Mouse (Mus musculus): ENCODE measurements at regions not wholly inside any gene's neighbourhood (a gene's known extent, or its start where the extent isn't known, plus 50 kb on each side); places are given as distances from the start of the nearest gene placed in this dataset.

DNA sequence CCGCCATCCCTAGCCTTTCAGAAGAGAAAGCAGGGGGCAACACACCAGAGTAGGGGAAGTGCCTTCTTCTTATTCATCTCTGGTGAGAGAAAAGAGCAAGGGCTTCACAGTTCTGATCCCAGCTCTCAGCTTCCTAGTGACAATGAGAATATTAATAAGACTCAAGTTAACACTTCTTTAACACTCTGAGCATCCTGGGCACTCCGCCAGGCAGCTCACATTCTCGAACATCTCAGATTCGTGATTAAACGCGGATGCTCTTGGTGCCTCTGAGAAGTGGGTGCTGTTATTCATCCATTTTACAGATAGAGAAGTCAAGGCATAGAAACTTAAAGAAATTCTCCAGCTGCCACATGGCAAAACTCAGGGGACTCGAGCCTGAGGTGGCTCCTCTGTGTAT lies 237.1 kb downstream of the Rps15a start:
- no peak for ATAC-seq (ENCODE audit: extremely low read depth, insufficient number of reproducible peaks, low FRiP score, low TSS enrichment)
- no peak overlapping the region for H3K27ac ChIP-seq (replicated peaks)
- H3K9ac ChIP-seq: no peak overlapping the region
- H3K27me3 ChIP-seq (replicated peaks): peaks cover 4% of the 10 kb centered on the region; the same call in 1 of the 2 replicates
- H3K4me1 ChIP-seq: 0 out of 2 replicates have a peak, but pooled peaks cover 3% of the 10 kb centered on the region
- 56% methylated on average over 7 of the region's 7 CpGs for WGBS
- H3K9me3 ChIP-seq: no peaks in the 10 kb centered on the region
- no peaks in the 10 kb centered on the region for H3K36me3 ChIP-seq
- H3K4me3 ChIP-seq: no peak overlapping the region
- H3K4me2 ChIP-seq: no peak overlapping the region

DNA sequence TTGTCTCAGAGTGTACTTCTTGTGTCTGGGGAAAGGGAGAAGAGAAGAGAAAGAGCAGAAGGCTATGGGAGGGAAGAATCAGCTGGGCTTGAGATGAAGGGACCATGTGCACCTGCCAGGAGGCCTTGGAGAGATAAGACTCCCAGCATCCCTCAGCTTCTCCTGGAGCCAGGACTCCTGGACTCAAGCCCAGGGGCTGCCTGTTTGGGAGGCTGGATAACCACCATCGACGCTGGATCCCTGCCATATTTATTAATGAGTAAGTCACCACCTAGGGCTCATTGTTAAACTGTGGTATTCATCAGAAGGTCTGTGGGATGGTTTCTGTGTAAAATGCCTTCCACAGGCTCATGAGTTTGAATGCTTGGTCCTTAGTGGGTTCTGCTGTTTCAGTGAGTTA lies 240.7 kb downstream of the Rps15a start:
- no peak overlapping the region for H3K27ac ChIP-seq (replicated peaks)
- no peaks in the 10 kb centered on the region for H3K4me1 ChIP-seq
- H3K9ac ChIP-seq: no peak overlapping the region
- 87% methylated on average over 2 of the region's 2 CpGs for WGBS
- no peak overlapping the region for H3K4me2 ChIP-seq
- H3K9me3 ChIP-seq: no peaks in the 10 kb centered on the region
- H3K27me3 ChIP-seq (replicated peaks): peaks cover 8% of the 10 kb centered on the region; the same call in 1 of the 2 replicates
- H3K4me3 ChIP-seq: no peak overlapping the region
- H3K36me3 ChIP-seq: no peaks in the 10 kb centered on the region
- no peak for ATAC-seq (ENCODE audit: extremely low read depth, insufficient number of reproducible peaks, low FRiP score, low TSS enrichment)

DNA sequence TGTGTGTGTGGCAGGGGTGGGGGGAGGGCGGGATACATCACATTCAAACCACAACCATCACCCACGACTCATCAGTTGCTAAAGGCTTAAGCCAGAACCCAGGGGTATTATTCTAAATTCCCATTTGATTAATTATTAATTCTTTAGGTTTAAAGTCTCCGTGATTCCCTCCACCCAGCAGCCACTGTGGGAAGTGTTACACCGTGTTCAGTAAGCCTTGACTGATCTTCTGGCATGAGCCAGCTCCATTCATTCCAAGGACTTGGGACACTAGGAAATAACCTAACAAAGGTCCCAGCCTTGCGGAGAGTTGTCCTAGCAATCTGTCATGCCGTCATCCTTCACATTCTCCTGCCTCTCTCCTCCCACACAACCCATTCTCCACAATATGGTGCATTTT lies 256.6 kb downstream of the Rps15a start:
- no peak for ATAC-seq (ENCODE audit: extremely low read depth, insufficient number of reproducible peaks, low FRiP score, low TSS enrichment)
- WGBS: 68% methylated on average over 6 of the region's 6 CpGs
- H3K4me3 ChIP-seq: no peak overlapping the region
- no peak overlapping the region for H3K4me2 ChIP-seq
- H3K27me3 ChIP-seq (replicated peaks): no peaks in the 10 kb centered on the region
- no peaks in the 10 kb centered on the region for H3K36me3 ChIP-seq
- H3K4me1 ChIP-seq: peaks cover 5% of the 10 kb centered on the region; the same call in 1 of the 2 replicates
- H3K27ac ChIP-seq (replicated peaks): no peak overlapping the region
- no peak overlapping the region for H3K9ac ChIP-seq
- H3K9me3 ChIP-seq: no peaks in the 10 kb centered on the region

DNA sequence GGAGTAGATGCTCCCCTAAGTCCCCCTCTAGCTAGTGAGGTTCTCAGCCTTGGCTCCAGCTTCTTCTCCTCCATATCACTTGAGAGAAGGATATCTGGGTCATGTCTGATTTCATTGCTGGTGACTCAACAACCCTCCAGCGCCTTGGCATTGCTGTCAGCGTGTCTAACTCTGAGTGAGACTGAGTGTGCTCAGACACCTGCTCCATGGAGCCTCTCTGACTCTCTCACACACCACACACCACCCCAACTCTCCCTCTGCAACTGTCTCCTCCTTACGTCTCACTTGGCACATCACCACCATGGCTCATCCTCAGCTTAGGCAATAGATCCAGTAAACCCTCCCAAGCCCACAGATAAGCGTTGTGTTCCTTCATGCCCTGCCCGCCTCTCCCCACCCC lies 260.0 kb downstream of the Rps15a start:
- no peaks in the 10 kb centered on the region for H3K9me3 ChIP-seq

DNA sequence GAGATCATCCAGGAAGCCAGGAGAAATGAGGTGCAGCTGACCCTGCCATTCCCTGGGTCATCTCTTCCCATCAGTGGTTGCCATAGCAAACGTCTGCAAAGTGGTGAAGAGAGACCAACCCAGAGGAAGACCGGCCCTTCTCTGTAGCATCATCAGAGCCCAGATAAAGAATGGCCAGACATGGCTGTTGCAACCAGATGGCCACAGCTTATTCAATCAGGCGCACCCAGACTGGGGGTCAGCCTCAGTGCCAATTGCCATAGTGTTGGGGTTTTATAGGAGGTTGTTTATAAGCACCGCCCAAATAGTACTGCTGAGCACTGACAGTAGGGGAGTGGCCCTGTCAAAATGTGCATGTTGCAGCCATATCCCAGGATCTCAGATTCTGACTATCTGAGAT lies 262.3 kb downstream of the Rps15a start:
- H3K4me1 ChIP-seq: peaks cover 18% of the 10 kb centered on the region
- H3K9me3 ChIP-seq: no peaks in the 10 kb centered on the region
- 60% methylated on average over 4 of the region's 4 CpGs for WGBS
- H3K4me2 ChIP-seq: no peak overlapping the region
- H3K27me3 ChIP-seq (replicated peaks): no peaks in the 10 kb centered on the region
- ATAC-seq (ENCODE audit: extremely low read depth, insufficient number of reproducible peaks, low FRiP score, low TSS enrichment): no peak
- H3K4me3 ChIP-seq: no peak overlapping the region
- no peak overlapping the region for H3K9ac ChIP-seq
- no peaks in the 10 kb centered on the region for H3K36me3 ChIP-seq
- no peak overlapping the region for H3K27ac ChIP-seq (replicated peaks)

More for the DNA sequence above, 260.0 kb downstream of the Rps15a start:
- Histone ChIP-seq H3K9ac (no peak overlapping the region), H3K27me3 (replicated peaks) (no peaks in the 10 kb centered on the region), H3K4me2 (no peak overlapping the region), H3K27ac (replicated peaks) (no peak overlapping the region), H3K4me1 (peaks cover 9% of the 10 kb centered on the region), H3K4me3 (no peak overlapping the region), H3K36me3 (no peaks in the 10 kb centered on the region)
- no peak for ATAC-seq (ENCODE audit: extremely low read depth, insufficient number of reproducible peaks, low FRiP score, low TSS enrichment)
- 58% methylated on average over 5 of the region's 5 CpGs for WGBS

DNA sequence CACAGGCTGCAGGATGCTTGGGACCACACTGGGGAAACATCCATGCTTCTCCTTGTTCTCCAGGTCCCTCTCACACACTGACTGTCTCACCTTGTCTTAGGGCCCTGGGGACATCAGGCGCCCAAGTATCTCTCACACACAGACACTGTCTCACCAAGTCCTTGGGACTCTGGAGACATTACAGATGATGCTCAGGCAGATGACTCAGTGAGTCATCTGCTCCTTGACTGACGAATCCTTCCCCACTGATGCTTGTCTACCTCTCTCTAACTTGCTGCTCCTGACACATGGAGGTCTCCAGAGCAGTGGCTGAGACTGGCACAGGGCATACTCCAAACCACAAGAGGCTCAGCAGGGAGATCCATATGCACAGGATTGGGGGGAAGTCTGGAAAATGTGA lies 263.1 kb downstream of the Rps15a start:
- H3K9me3 ChIP-seq: no peaks in the 10 kb centered on the region
- no peaks in the 10 kb centered on the region for H3K36me3 ChIP-seq
- no peak overlapping the region for H3K4me2 ChIP-seq
- no peak overlapping the region for H3K27ac ChIP-seq (replicated peaks)
- no peak overlapping the region for H3K9ac ChIP-seq
- H3K4me3 ChIP-seq: no peak overlapping the region
- peaks cover 18% of the 10 kb centered on the region for H3K4me1 ChIP-seq
- H3K27me3 ChIP-seq (replicated peaks): no peaks in the 10 kb centered on the region
- no peak for ATAC-seq (ENCODE audit: extremely low read depth, insufficient number of reproducible peaks, low FRiP score, low TSS enrichment)
- 69% methylated on average over 2 of the region's 2 CpGs for WGBS

DNA sequence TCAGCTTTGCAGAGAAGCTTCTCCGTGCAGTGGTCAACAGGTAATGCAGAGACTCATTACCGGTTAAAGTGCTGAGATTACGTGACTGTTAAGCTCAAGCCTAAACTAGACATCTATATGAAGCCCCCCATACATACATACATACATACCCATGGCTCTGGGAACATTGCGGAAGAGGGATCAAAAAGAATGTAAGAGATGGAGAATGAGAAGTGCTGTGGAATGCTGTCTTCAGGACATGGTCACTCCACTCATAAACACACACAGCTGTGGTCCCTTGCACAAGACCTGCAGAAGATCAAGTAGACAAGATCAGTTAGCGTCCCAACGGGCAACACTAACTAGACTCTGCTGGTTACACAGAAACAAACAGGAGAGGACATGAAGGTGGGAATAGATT lies 265.2 kb downstream of the Rps15a start:
- Histone ChIP-seq H3K27ac (replicated peaks) (no peak overlapping the region), H3K4me1 (peaks cover 12% of the 10 kb centered on the region), H3K4me3 (no peak overlapping the region), H3K27me3 (replicated peaks) (no peaks in the 10 kb centered on the region), H3K9ac (no peak overlapping the region), H3K4me2 (no peak overlapping the region), H3K36me3 (no peaks in the 10 kb centered on the region), H3K9me3 (no peaks in the 10 kb centered on the region)
- no peak for ATAC-seq (ENCODE audit: extremely low read depth, insufficient number of reproducible peaks, low FRiP score, low TSS enrichment)
- 87% methylated on average over 6 of the region's 6 CpGs for WGBS

DNA sequence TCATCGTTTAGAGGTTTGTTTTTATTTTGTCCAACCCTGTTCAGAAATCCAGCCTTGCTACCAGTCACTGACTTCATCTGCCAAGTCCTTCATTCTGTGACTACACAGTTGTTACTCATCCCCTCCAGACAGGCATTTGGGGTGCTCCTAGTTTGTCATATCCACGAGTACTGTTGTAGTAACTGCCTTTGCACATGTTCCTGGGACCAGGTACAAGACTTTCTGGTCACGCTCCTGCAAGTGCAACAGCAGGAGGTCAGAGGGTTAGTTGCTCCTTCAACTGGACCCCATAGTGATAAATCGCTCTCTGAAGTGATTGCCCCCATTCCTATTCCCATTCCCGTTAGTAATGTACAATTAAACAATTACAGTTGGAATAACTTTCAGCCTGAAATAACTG lies 269.9 kb downstream of the Rps15a start:
- Histone ChIP-seq H3K27ac (replicated peaks) (no peak overlapping the region), H3K9me3 (no peaks in the 10 kb centered on the region), H3K4me1 (peaks cover 8% of the 10 kb centered on the region), H3K4me2 (no peak overlapping the region), H3K36me3 (no peaks in the 10 kb centered on the region), H3K27me3 (replicated peaks) (no peaks in the 10 kb centered on the region), H3K9ac (no peak overlapping the region), H3K4me3 (no peak overlapping the region)
- WGBS: 69% methylated on average over 5 of the region's 5 CpGs
- ATAC-seq (ENCODE audit: extremely low read depth, insufficient number of reproducible peaks, low FRiP score, low TSS enrichment): no peak

DNA sequence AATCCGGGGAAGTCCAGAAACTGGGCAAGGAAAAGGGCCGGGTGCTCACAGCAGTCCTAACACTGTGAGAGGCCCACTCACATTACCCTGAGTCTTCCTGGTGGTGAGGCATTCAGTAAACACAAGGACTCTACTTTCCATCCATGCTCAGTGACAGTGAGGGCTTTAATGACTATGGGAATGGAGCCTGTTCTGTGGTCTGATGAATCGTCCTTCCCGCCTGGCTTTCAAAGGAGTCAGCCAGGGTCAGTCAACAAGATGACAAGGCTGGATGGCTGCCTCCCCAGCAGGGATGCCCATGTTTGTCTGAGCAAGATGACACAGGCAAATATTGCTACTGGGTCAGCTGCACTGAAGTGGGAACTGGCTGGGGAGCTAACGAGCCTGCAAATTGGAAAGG lies 273.2 kb downstream of the Rps15a start:
- 53% methylated on average over 5 of the region's 5 CpGs for WGBS
- Histone ChIP-seq H3K36me3 (no peaks in the 10 kb centered on the region), H3K9me3 (no peaks in the 10 kb centered on the region), H3K27ac (replicated peaks) (no peak overlapping the region), H3K4me1 (no peaks in the 10 kb centered on the region), H3K4me2 (no peak overlapping the region), H3K9ac (no peak overlapping the region), H3K4me3 (no peak overlapping the region), H3K27me3 (replicated peaks) (no peaks in the 10 kb centered on the region)
- no peak for ATAC-seq (ENCODE audit: extremely low read depth, insufficient number of reproducible peaks, low FRiP score, low TSS enrichment)

DNA sequence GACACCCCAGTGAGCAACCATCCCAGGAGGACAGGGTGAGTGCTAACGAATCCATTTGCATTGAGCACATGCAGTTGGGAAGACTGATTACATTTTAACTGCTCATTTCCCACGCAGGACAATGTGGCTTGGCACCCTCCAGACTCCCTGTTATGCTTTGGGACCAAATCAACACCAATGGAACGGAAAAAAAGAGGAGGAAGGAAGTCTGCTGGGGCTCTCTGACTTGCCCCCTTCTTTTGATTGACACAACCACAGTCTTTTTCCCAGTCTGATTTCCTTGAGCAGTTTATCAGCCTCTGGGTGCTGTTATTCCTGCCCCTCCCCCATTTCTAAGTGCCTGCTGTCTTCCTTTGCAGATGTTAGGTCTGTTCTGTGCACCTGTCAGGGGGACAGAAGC lies 321.0 kb downstream of the Rps15a start:
- Histone ChIP-seq H3K4me3 (no peak overlapping the region), H3K9me3 (no peaks in the 10 kb centered on the region), H3K4me2 (no peak overlapping the region), H3K27ac (replicated peaks) (no peak overlapping the region), H3K36me3 (no peaks in the 10 kb centered on the region), H3K27me3 (replicated peaks) (no peaks in the 10 kb centered on the region), H3K4me1 (0 out of 2 replicates have a peak, but pooled peaks cover 5% of the 10 kb centered on the region), H3K9ac (no peak overlapping the region)
- ATAC-seq (ENCODE audit: extremely low read depth, insufficient number of reproducible peaks, low FRiP score, low TSS enrichment): no peak
- WGBS: 28% methylated on average over 3 of the region's 3 CpGs

DNA sequence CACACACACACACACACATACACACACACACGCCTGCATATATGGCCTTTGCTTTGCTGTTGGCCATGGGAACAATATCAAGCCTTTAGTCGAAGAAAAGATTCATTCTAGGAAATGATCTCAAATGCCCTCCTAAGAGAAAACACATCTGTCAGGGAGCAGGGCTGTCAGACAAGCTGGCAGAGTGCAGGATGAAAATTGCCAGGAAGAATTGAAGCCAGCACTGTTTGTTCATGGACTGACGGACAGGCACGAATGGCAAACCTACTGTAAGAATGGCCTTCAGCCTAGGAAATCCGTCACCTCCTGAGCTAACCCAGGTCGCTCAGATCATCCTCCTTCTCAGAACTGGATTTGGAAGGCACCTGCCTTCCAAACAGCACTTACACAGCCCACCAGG lies 322.0 kb downstream of the Rps15a start:
- no peak for ATAC-seq (ENCODE audit: extremely low read depth, insufficient number of reproducible peaks, low FRiP score, low TSS enrichment)
- WGBS: 71% methylated on average over 6 of the region's 6 CpGs

DNA sequence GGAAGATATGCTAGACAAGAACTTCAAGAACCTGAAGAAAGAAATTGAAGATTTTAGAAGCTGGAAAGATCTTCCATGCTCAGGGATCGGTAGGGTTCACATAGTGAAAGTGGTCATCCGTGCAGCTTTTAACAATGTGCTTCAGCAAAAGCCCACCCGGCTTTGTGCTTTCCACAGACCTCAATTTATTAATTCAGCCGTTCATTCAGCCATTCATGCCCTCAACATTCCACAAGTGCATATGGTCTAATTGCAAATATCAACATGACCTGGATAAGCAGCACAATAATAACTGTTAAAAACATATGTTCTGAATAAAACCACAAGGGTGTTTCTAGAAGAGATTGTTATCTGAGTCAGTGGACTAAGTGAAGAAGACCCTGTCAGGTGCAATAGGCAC lies 323.5 kb downstream of the Rps15a start:
- no peak overlapping the region for H3K4me2 ChIP-seq
- ATAC-seq (ENCODE audit: extremely low read depth, insufficient number of reproducible peaks, low FRiP score, low TSS enrichment): no peak
- no peaks in the 10 kb centered on the region for H3K9me3 ChIP-seq
- H3K4me3 ChIP-seq: no peak overlapping the region
- WGBS: 74% methylated on average over 4 of the region's 4 CpGs
- H3K27ac ChIP-seq (replicated peaks): no peak overlapping the region
- 0 out of 2 replicates have a peak, but pooled peaks cover 5% of the 10 kb centered on the region for H3K4me1 ChIP-seq
- H3K9ac ChIP-seq: no peak overlapping the region
- H3K36me3 ChIP-seq: no peaks in the 10 kb centered on the region
- H3K27me3 ChIP-seq (replicated peaks): no peaks in the 10 kb centered on the region

More for the DNA sequence above, 322.0 kb downstream of the Rps15a start:
- no peaks in the 10 kb centered on the region for H3K36me3 ChIP-seq
- H3K4me1 ChIP-seq: 0 out of 2 replicates have a peak, but pooled peaks cover 5% of the 10 kb centered on the region
- no peak overlapping the region for H3K4me3 ChIP-seq
- no peak overlapping the region for H3K27ac ChIP-seq (replicated peaks)
- H3K9me3 ChIP-seq: no peaks in the 10 kb centered on the region
- H3K9ac ChIP-seq: no peak overlapping the region
- H3K4me2 ChIP-seq: no peak overlapping the region
- no peaks in the 10 kb centered on the region for H3K27me3 ChIP-seq (replicated peaks)
